Mouse (Mus musculus) ES-Bruce4 (cell line): ENCODE measurements around the gene Abhd12. TPM values are rescaled to one million over a fixed set of nuclear protein-coding genes. Genes with fewer than 3 reads are reported as not detected.
A peak's percentile ranks its signal among the peaks of the same experiment; 100 is the strongest.

Source experiments
- H3K27ac ChIP-seq: 2 replicates; pipeline ENCODE4 v1.5.1; 2012; ENCODE audit warnings: low read length, inconsistent platforms; ENCODE audit not compliant: insufficient read depth
- H3K27me3 ChIP-seq: 2 replicates; pipeline ENCODE4 v1.6.1; 2012; ENCODE audit warnings: mild to moderate bottlenecking, low read length, inconsistent platforms; ENCODE audit not compliant: control insufficient read depth, poor library complexity, insufficient read depth, severe bottlenecking
- H3K36me3 ChIP-seq: 2 replicates; pipeline ENCODE4 v1.6.1; 2012; ENCODE audit warnings: inconsistent platforms, mild to moderate bottlenecking, low read length, moderate library complexity; ENCODE audit not compliant: control insufficient read depth, poor library complexity, insufficient read depth, severe bottlenecking
- H3K4me1 ChIP-seq: one replicate; pipeline ENCODE4 v1.8.1; 2011; ENCODE audit warnings: low read length; ENCODE audit not compliant: control insufficient read depth, insufficient read depth
- H3K4me3 ChIP-seq: 2 replicates; pipeline ENCODE4 v1.5.1; 2011; ENCODE audit warnings: low read depth, mild to moderate bottlenecking, low read length
- H3K9ac ChIP-seq: 2 replicates; pipeline ENCODE4 v1.6.1; 2012; ENCODE audit warnings: low read depth, mild to moderate bottlenecking, inconsistent platforms; ENCODE audit not compliant: poor library complexity, severe bottlenecking
- H3K9me3 ChIP-seq: replicated peaks from 2 replicates; pipeline ENCODE4 v1.6.1; 2012; ENCODE audit warnings: mild to moderate bottlenecking, low read length, inconsistent platforms; ENCODE audit not compliant: control insufficient read depth, poor library complexity, insufficient read depth, severe bottlenecking
- CTCF ChIP-seq: IDR thresholded peaks from one replicate; pipeline ENCODE4 v1.8.1; 2011; ENCODE audit warnings: low read depth, low read length
- EP300 ChIP-seq: IDR thresholded peaks from 2 replicates; pipeline ENCODE4 v1.6.1; 2011; ENCODE audit warnings: low read depth, low read length; ENCODE audit not compliant: insufficient read depth
- POLR2A ChIP-seq: IDR thresholded peaks from one replicate; pipeline ENCODE4 v1.8.1; 2011; ENCODE audit warnings: low read length; ENCODE audit not compliant: insufficient read depth
- polyA plus RNA-seq: library from polyadenylated mRNA; stranded (reverse); fragments of >200 nt; gene quantifications from 2 replicates; pipeline ENCODE4 v1.2.4, GENCODE M21; 2011; ENCODE audit warnings: low read depth; ENCODE audit not compliant: missing spikeins, insufficient read depth, insufficient read length

Gene Abhd12
- polyA plus RNA-seq, 1 experiment: 31.3 TPM

- Histone ChIP-seq H3K27me3 (no peaks in the 10 kb centered on the region), H3K9ac (no peak overlapping the region), H3K4me1 (no peaks in the 10 kb centered on the region), H3K4me3 (no peak overlapping the region), H3K9me3 (no peaks in the 10 kb centered on the region), H3K27ac (no peak overlapping the region), H3K36me3 (peaks cover 2% of the 10 kb centered on the region; the same call in 1 of the 2 replicates)
- TF ChIP-seq POLR2A: no peak
- TF ChIP-seq EP300: no peak
- TF ChIP-seq CTCF: no peak
Observed at GRCm38 (mm10) chr2:150800616-150801015, 103.9 kb downstream of the Abhd12 start.

GRCm38 (mm10) chr2:150798084-150798483 lies 106.5 kb downstream of the Abhd12 start:
- Histone ChIP-seq H3K9me3 (no peaks in the 10 kb centered on the region), H3K9ac (no peak overlapping the region), H3K36me3 (peaks cover 2% of the 10 kb centered on the region; the same call in 1 of the 2 replicates), H3K27me3 (no peaks in the 10 kb centered on the region), H3K27ac (no peak overlapping the region), H3K4me3 (no peak overlapping the region), H3K4me1 (no peaks in the 10 kb centered on the region)
- TF ChIP-seq EP300 (no peak), POLR2A (no peak), CTCF (no peak)

- no peaks in the 10 kb centered on the region for H3K9me3 ChIP-seq
- no peak overlapping the region for H3K27ac ChIP-seq
- H3K4me1 ChIP-seq: no peaks in the 10 kb centered on the region
- H3K27me3 ChIP-seq: no peaks in the 10 kb centered on the region
- H3K4me3 ChIP-seq: no peak overlapping the region
- 0 out of 2 replicates have a peak, but pooled peaks cover 2% of the 10 kb centered on the region for H3K36me3 ChIP-seq
- TF ChIP-seq EP300: no peak
- TF ChIP-seq CTCF: no peak
- no peak for TF ChIP-seq POLR2A
- H3K9ac ChIP-seq: no peak overlapping the region
Observed at GRCm38 (mm10) chr2:150793320-150793719, 111.2 kb downstream of the Abhd12 start.

- H3K27me3 ChIP-seq: no peaks in the 10 kb centered on the region
- TF ChIP-seq CTCF (no peak), EP300 (no peak)
- no peaks in the 10 kb centered on the region for H3K36me3 ChIP-seq
- no peaks in the 10 kb centered on the region for H3K9me3 ChIP-seq
- H3K4me3 ChIP-seq: no peak overlapping the region
- no peak overlapping the region for H3K27ac ChIP-seq
- no peaks in the 10 kb centered on the region for H3K4me1 ChIP-seq
- H3K9ac ChIP-seq: no peak overlapping the region
Observed at GRCm38 (mm10) chr2:150788768-150789550, 115.6 kb downstream of the Abhd12 start.

GRCm38 (mm10) chr2:150787234-150787771 lies 117.2 kb downstream of the Abhd12 start:
- Histone ChIP-seq H3K9me3 (no peaks in the 10 kb centered on the region), H3K9ac (peak overlapping the region; percentile 20), H3K4me1 (no peaks in the 10 kb centered on the region), H3K4me3 (peak overlapping the region; percentile 93), H3K27ac (no peak overlapping the region), H3K27me3 (no peaks in the 10 kb centered on the region), H3K36me3 (no peaks in the 10 kb centered on the region)
- TF ChIP-seq POLR2A (no peak), EP300 (no peak), CTCF (no peak)
